ENCODE assay signal across 10 mouse cellular contexts in genomic region chr16:37653058-37653457, GRCm38 (mm10). TPM values are rescaled to one million over a fixed set of nuclear protein-coding genes. Genes with fewer than 3 reads are reported as not detected.
DNase-seq lines count a peak whose midpoint lies in the region; ATAC-seq and TF ChIP-seq lines count a peak whose summit lies in the region.
"Had no signal": no experiment of that assay in that cellular context is flagged by ENCODE, and none has a peak within 500 bp of the region (broad histone marks: within the 10 kb centered on the region; RNA-seq: fewer than 3 reads in every experiment).

No protein-coding gene starts in this region.

- H3K4me3 ChIP-seq in E14TG2a.4 (replicated peaks; ENCODE audit: low read length): peak overlapping the region; percentile 95
- H3K4me3 ChIP-seq in hindbrain, embryonic 11.5 days (ENCODE audit: low read depth, low read length): peak overlapping the region; percentile 64
- H3K4me3 ChIP-seq in macrophage (ENCODE audit: inconsistent target): peak overlapping the region; percentile 79

- H3K9me3 ChIP-seq in E14TG2a.4 (ENCODE audit: low read length): no peaks in the 10 kb centered on the region
- no peaks in the 10 kb centered on the region for H3K9me3 ChIP-seq in hindbrain, embryonic 11.5 days (ENCODE audit: control insufficient read depth, low read length)

- H3K79me2 ChIP-seq in macrophage (ENCODE audit: inconsistent target): peaks cover 48% of the 10 kb centered on the region

- H3K4me2 ChIP-seq in hindbrain, embryonic 11.5 days (replicated peaks; ENCODE audit: low read depth, low read length): peak overlapping the region; percentile 39; the same call in 1 of the 2 replicates

- H3K36me3 ChIP-seq in E14TG2a.4 (ENCODE audit: insufficient read depth, low read length) (peaks cover 18% of the 10 kb centered on the region), macrophage (ENCODE audit: inconsistent target) (peaks cover 4% of the 10 kb centered on the region; the same call in 1 of the 2 replicates)
- H3K36me3 ChIP-seq in hindbrain, embryonic 11.5 days (ENCODE audit: control insufficient read depth, insufficient read depth, low read length): no peaks in the 10 kb centered on the region

- H3K27ac ChIP-seq in hindbrain, embryonic 11.5 days (ENCODE audit: low read depth, low read length): no peak overlapping the region
- H3K27ac ChIP-seq in macrophage: no peak overlapping the region

- no peaks in the 10 kb centered on the region for H3K27me3 ChIP-seq in E14TG2a.4 (ENCODE audit: insufficient read depth, low read length)
- H3K27me3 ChIP-seq in hindbrain, embryonic 11.5 days (ENCODE audit: control insufficient read depth, insufficient read depth, low read length): no peaks in the 10 kb centered on the region

- 94% methylated on average over 1 of the region's 1 CpGs for WGBS in hindbrain, embryonic 11.5 days
- 95% methylated on average over 1 of the region's 1 CpGs for WGBS in macrophage (ENCODE audit: missing documents)

- peaks cover 78% of the 10 kb centered on the region for H3K4me1 ChIP-seq in E14TG2a.4 (replicated peaks; ENCODE audit: low read depth, low read length)
- H3K4me1 ChIP-seq in hindbrain, embryonic 11.5 days (replicated peaks; ENCODE audit: control insufficient read depth, insufficient read depth, low read length): peaks cover 5% of the 10 kb centered on the region; the same call in 1 of the 2 replicates

- H3K9ac ChIP-seq in hindbrain, embryonic 11.5 days (ENCODE audit: low read depth, low read length): no peak overlapping the region

- TF ChIP-seq CTCF in E14TG2a.4 (conservative IDR thresholded peaks at IDR 0.05; ENCODE audit: low read length): no peak

- ATAC-seq in hindbrain, embryonic 11.5 days (ENCODE audit: low FRiP score): no peak
- ATAC-seq in erythroid progenitor cell, adult 5-6 weeks (replicated peaks; ENCODE audit: low FRiP score, poor library complexity, severe bottlenecking): no peak

- peak; percentile 55 for DNase-seq in heart, adult 11 months
- no peak for DNase-seq in heart, adult 18-20 months
- no peak for DNase-seq in hindbrain, embryonic 11.5 days (ENCODE audit: low spot score)
- DNase-seq in frontal cortex, postnatal 10 days (ENCODE audit: low spot score in 2 of 2): no peak
- DNase-seq in testis, postnatal 14 days (ENCODE audit: low spot score): no peak
- DNase-seq: cerebellum, adult 11 months; layer of hippocampus, adult 9-11 months had no signal

RNA-seq across cellular contexts. Expression of gene Ndufb4, which starts 1.2 kb away (rescaled TPM):
- 100 to 1,000 TPM; 123 to 199 TPM for total RNA-seq in heart, adult 18-20 months (2021)
- 54.0 and 60.0 TPM in 2 replicates for polyA plus RNA-seq in hindbrain, embryonic 11.5 days (2014; fragmentation: Nextera tagmentation; extraction: Ambion mirVana)
- 10 to 100 TPM in 15 of 26 experiments, 1 to 10 TPM in 10, not detected in 1; 1.3 to 31.1 (median 12.0) TPM for total RNA-seq in macrophage (2018; cell fraction: chromatin; rRNA removed)
- 10 to 100 TPM; 21.1 to 44.8 (median 28.6) TPM for total RNA-seq in macrophage (2018; cell fraction: cytosol; rRNA removed)
- 10 to 100 TPM in 15 of 26 experiments, 1 to 10 TPM in 11; 1.4 to 28.0 (median 13.2) TPM for total RNA-seq in macrophage (2018; cell fraction: nucleus; rRNA removed)
- 19.4 to 30.2 TPM (median 23.6 TPM) in 3 replicates for polyA plus RNA-seq in macrophage (2018)
- total RNA-seq in erythroid progenitor cell, adult 5-6 weeks (2015; ENCODE audit: low replicate concordance): 10.5 and 28.9 TPM in 2 replicates
- 5.6 and 26.3 TPM in 2 replicates for total RNA-seq in erythroid progenitor cell, adult 5-6 weeks (2017; ENCODE audit: low replicate concordance)

Comparison
In these comparisons a context has a peak if more than half of its experiments do, and no peak if none do; other contexts are left out.
1. RNA of gene Ndufb4, which starts 1.2 kb away (total RNA-seq): 123 to 199 TPM in heart, adult 18-20 months; 5.6 to 28.9 TPM in erythroid progenitor cell, adult 5-6 weeks; every median in the first group is over 4 times any median in the second.
2. Peak in every context shown above with its lines, with median percentiles within 50 percentile points of each other: H3K4me3 ChIP-seq.